Mouse (Mus musculus) lung, embryonic 15.5 days (tissue): ENCODE results near the gene Fam241b. TPM values are rescaled to one million over a fixed set of nuclear protein-coding genes. Genes with fewer than 3 reads are reported as not detected.

Experiments
- ATAC-seq: fragments of 200-750 bp; cut with Nextera tagmentation; 2 replicates; pipeline ENCODE4 v1.8.0; 2017; ENCODE audit warnings: moderate number of reproducible peaks, borderline replicate concordance; ENCODE audit not compliant: low FRiP score, low TSS enrichment; ENCODE audit errors: extremely low read depth
- H3K27ac ChIP-seq: fragments of 300-500 bp; sonication (generic); 2 replicates; pipeline ENCODE4 v1.5.1; 2015; ENCODE audit warnings: moderate library complexity, mild to moderate bottlenecking, inconsistent platforms
- H3K27me3 ChIP-seq: fragments of 300-500 bp; sonication (generic); 2 replicates; pipeline ENCODE4 v1.6.1; 2015; ENCODE audit warnings: inconsistent platforms
- H3K36me3 ChIP-seq: fragments of 300-500 bp; sonication (generic); 2 replicates; pipeline ENCODE4 v1.6.1; 2015; ENCODE audit warnings: inconsistent platforms
- H3K4me1 ChIP-seq: fragments of 300-500 bp; sonication (generic); 2 replicates; pipeline ENCODE4 v1.6.1; 2015; ENCODE audit warnings: inconsistent platforms
- H3K4me2 ChIP-seq: fragments of 300-500 bp; sonication (generic); 2 replicates; pipeline ENCODE4 v1.6.1; 2015; ENCODE audit warnings: inconsistent platforms, mild to moderate bottlenecking, moderate library complexity
- H3K4me3 ChIP-seq: fragments of 300-500 bp; sonication (generic); 2 replicates; pipeline ENCODE4 v1.5.1; 2015; ENCODE audit warnings: mild to moderate bottlenecking, inconsistent platforms
- H3K9ac ChIP-seq: fragments of 300-500 bp; sonication (generic); 2 replicates; pipeline ENCODE4 v1.6.1; 2015; ENCODE audit warnings: inconsistent platforms
- H3K9me3 ChIP-seq: fragments of 300-500 bp; sonication (generic); 2 replicates; pipeline ENCODE4 v1.6.1; 2016; ENCODE audit warnings: inconsistent platforms
- WGBS: fragments of 180-500 bp; shearing (Covaris S2); methylation state at CpG from one replicate; pipeline ENCODE4 v1.1.7; 2015; 5-methylcytosine and 5-hydroxymethylcytosine counted together
- polyA plus RNA-seq: library from polyadenylated mRNA; unstranded; fragments of >200 nt; fragmentation: Nextera tagmentation; extraction: Ambion mirVana; gene quantifications from 2 replicates; pipeline ENCODE4 v1.2.1, GENCODE M21; 2015

Gene Fam241b
- polyA plus RNA-seq, 1 experiment from 2014 or later = 14.0 TPM

DNA sequence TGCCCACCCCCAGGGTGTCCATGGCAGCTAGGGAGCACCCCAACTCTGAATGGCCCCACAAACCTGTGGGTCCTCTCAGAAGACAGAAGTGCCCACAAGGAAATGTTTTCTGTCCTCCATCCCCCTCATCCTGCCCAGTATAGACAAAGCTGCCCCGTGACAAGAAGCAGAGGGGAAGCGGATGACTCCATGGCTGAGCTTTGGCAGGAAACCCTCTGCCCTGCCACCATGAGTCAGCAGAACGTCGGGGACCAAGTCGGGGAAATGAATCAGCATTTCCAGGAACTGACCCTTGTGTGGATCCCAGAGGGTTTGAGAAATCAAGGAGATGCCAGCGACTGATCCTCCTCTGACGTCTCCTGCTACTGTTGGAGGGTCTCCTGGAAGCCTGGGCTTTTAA, 77.5 kb downstream of the Fam241b start:
- Histone ChIP-seq H3K4me1 (peaks cover 14% of the 10 kb centered on the region; the same call in 1 of the 2 replicates), H3K4me2 (no peak overlapping the region), H3K36me3 (no peaks in the 10 kb centered on the region), H3K9me3 (no peaks in the 10 kb centered on the region), H3K4me3 (no peak overlapping the region), H3K9ac (no peak overlapping the region), H3K27ac (no peak overlapping the region), H3K27me3 (no peaks in the 10 kb centered on the region)
- no peak for ATAC-seq
- 43% methylated on average over 7 of the region's 7 CpGs for WGBS

GRCm38 (mm10) chr10:62062786-62063185, 80.9 kb downstream of the Fam241b start:
- H3K9me3 ChIP-seq = no peaks in the 10 kb centered on the region
- H3K4me2 ChIP-seq = no peak overlapping the region
- H3K27me3 ChIP-seq = no peaks in the 10 kb centered on the region
- H3K27ac ChIP-seq = no peak overlapping the region
- peaks cover 21% of the 10 kb centered on the region for H3K4me1 ChIP-seq
- no peak overlapping the region for H3K9ac ChIP-seq
- H3K36me3 ChIP-seq = no peaks in the 10 kb centered on the region
- no peak for ATAC-seq
- WGBS = 63% methylated on average over 5 of the region's 5 CpGs
- H3K4me3 ChIP-seq = no peak overlapping the region

DNA sequence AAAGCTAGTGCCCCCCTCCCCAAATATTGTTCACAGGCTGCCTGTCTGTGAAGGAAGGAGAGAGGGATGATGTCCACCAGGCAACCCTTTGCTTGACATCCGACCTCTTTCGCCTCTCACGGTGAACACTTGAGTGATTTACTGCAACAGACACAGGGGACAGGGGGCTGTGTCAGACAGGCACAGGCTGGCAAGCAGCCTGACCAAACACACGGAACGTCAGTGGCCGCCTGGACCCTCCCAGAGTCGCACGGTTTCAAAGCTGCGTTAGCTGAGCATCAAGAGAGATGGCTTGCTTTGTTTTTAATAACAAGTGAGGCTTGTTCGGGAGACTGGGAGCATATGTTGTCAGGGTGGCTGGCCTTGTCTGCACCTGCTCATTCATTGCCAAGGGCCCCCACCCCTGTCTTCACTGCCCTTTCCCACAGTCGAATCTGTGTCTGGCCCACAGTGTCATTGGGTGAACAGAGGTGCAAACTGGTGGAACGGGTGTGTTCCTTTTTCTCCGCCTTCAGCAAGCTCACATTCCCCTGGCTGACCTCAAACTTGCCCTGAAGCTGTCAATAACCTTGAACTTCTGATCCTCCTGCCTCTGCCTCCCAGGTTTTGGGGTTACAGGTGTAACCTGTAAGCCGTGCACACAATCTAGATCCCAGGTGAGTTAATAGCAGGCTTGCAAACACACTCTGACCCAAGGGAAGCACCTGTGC, 82.6 kb downstream of the Fam241b start:
- no peak for ATAC-seq
- no peak overlapping the region for H3K9ac ChIP-seq

DNA sequence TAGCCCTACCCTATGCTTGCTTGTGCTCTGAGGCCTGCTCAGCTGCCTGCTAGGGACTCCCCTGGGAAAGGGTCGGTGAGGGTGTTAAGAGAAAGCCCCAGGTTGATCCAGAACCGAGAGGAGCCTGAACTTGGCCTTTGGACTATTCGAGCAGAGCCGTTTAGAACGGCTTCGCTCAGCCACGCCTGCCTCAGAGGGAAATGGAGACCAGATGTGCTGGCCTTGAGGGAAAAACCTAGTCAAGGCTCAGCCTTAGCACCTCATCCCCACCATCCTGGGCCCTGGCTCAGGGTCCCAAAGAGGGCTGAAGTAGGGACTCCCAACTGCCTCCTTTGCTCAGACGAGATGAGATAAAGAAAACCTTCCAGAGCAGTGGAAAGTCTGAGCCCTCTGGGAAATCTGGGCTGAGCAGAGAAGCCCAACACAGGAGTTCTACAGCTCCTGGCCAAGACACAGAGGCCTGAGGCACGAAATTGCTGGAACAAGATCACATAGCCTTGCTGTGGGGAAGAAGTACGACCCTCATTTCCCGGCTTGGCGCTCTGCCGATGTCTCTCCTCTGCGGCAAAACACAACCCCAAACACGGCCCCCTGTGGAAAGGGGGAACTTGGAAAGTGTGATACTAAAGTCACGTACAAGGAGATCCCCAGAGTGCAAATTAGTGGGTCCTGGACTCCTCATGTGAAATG, 83.4 kb downstream of the Fam241b start:
- 42% methylated on average over 16 of the region's 16 CpGs for WGBS
- peak overlapping the region; percentile 53 for H3K27ac ChIP-seq
- H3K4me3 ChIP-seq = no peak overlapping the region
- no peaks in the 10 kb centered on the region for H3K36me3 ChIP-seq
- no peak overlapping the region for H3K9ac ChIP-seq
- peak; percentile 48; the same call in 1 of the 2 replicates for ATAC-seq
- H3K4me1 ChIP-seq = peaks cover 21% of the 10 kb centered on the region
- H3K27me3 ChIP-seq = no peaks in the 10 kb centered on the region
- no peaks in the 10 kb centered on the region for H3K9me3 ChIP-seq
- H3K4me2 ChIP-seq = no peak overlapping the region

More for the DNA sequence above, 82.6 kb downstream of the Fam241b start:
- Histone ChIP-seq H3K9me3 (no peaks in the 10 kb centered on the region), H3K27ac (peak overlapping the region; percentile 35; the same call in 1 of the 2 replicates), H3K36me3 (no peaks in the 10 kb centered on the region), H3K27me3 (no peaks in the 10 kb centered on the region), H3K4me1 (peaks cover 21% of the 10 kb centered on the region), H3K4me2 (no peak overlapping the region), H3K4me3 (no peak overlapping the region)
- 24% methylated on average over 14 of the region's 14 CpGs for WGBS

GRCm38 (mm10) chr10:62058508-62059375, 85.0 kb downstream of the Fam241b start:
- H3K27me3 ChIP-seq = no peaks in the 10 kb centered on the region
- H3K4me3 ChIP-seq = no peak overlapping the region
- 57% methylated on average over 13 of the region's 13 CpGs for WGBS
- no peak overlapping the region for H3K27ac ChIP-seq
- H3K9me3 ChIP-seq = no peaks in the 10 kb centered on the region
- H3K4me2 ChIP-seq = no peak overlapping the region
- no peak overlapping the region for H3K9ac ChIP-seq
- ATAC-seq = no peak
- H3K36me3 ChIP-seq = no peaks in the 10 kb centered on the region
- peaks cover 21% of the 10 kb centered on the region for H3K4me1 ChIP-seq

Other genes with a start within 250 kb of the Fam241b start
- 32.3 and 32.6 TPM in 2 replicates for gene Col13a1, start 164.8 kb downstream of the Fam241b start, polyA plus RNA-seq
- not detected in 2 replicates for gene Neurog3, start 10.8 kb downstream of the Fam241b start, polyA plus RNA-seq
- gene Tspan15, start 87.3 kb upstream of the Fam241b start, polyA plus RNA-seq = 66.5 and 84.5 TPM in 2 replicates
- 0.56 and 0.72 TPM in 2 replicates for gene Tacr2, start 108.5 kb upstream of the Fam241b start, polyA plus RNA-seq
- 35.1 and 39.9 TPM in 2 replicates for gene Hk1, start 236.0 kb upstream of the Fam241b start, polyA plus RNA-seq